Mouse (Mus musculus) neural tube, embryonic 11.5 days (tissue): ENCODE results near the gene Cfap58. TPM values are rescaled to one million over a fixed set of nuclear protein-coding genes. Genes with fewer than 3 reads are reported as not detected.

Experiments used
- ATAC-seq: fragments of 200-750 bp; cut with Nextera tagmentation; 2 replicates; pipeline ENCODE4 v1.8.0; 2017; ENCODE audit warnings: moderate number of reproducible peaks, mild to moderate bottlenecking, moderate TSS enrichment, moderate library complexity; ENCODE audit not compliant: insufficient read depth, low FRiP score, low TSS enrichment
- DNase-seq: peaks from one replicate; pipeline ENCODE4 v3.0.0-alpha.2; 2015; ENCODE audit warnings: low spot score
- H3K27ac ChIP-seq: fragments of 300-500 bp; sonication (generic); 2 replicates; pipeline ENCODE4 v1.5.1; 2014; ENCODE audit warnings: low read depth, mild to moderate bottlenecking, low read length
- H3K27me3 ChIP-seq: fragments of 300-500 bp; sonication (generic); 2 replicates; pipeline ENCODE4 v1.6.1; 2014; ENCODE audit warnings: mild to moderate bottlenecking, low read length, mixed read lengths; ENCODE audit not compliant: control insufficient read depth, insufficient read depth
- H3K36me3 ChIP-seq: fragments of 300-500 bp; sonication (generic); 2 replicates; pipeline ENCODE4 v1.6.1; 2014; ENCODE audit warnings: mild to moderate bottlenecking, low read length, moderate library complexity, mixed read lengths; ENCODE audit not compliant: control insufficient read depth, insufficient read depth
- H3K4me1 ChIP-seq: fragments of 300-500 bp; sonication (generic); 2 replicates; pipeline ENCODE4 v1.6.1; 2014; ENCODE audit warnings: low read length, mixed read lengths; ENCODE audit not compliant: control insufficient read depth, insufficient read depth
- H3K4me2 ChIP-seq: fragments of 300-500 bp; sonication (generic); 2 replicates; pipeline ENCODE4 v1.6.1; 2014; ENCODE audit warnings: low read depth, mild to moderate bottlenecking, moderate library complexity
- H3K4me3 ChIP-seq: fragments of 300-500 bp; sonication (generic); 2 replicates; pipeline ENCODE4 v1.5.1; 2014; ENCODE audit warnings: low read depth, low read length
- H3K9ac ChIP-seq: fragments of 300-500 bp; sonication (generic); 2 replicates; pipeline ENCODE4 v1.6.1; 2014; ENCODE audit warnings: mild to moderate bottlenecking, low read length
- H3K9me3 ChIP-seq: fragments of 300-500 bp; sonication (generic); 2 replicates; pipeline ENCODE4 v1.6.1; 2016; ENCODE audit warnings: low read length; ENCODE audit not compliant: control insufficient read depth
- WGBS: fragments of 180-500 bp; shearing (Covaris S2); extraction: QIAGEN DNeasy Blood & Tissue Kit; methylation state at CpG from one replicate; pipeline ENCODE4 v1.1.7; 2014; 5-methylcytosine and 5-hydroxymethylcytosine counted together
- polyA plus RNA-seq: library from polyadenylated mRNA; unstranded; fragments of >200 nt; fragmentation: Nextera tagmentation; extraction: Ambion mirVana; gene quantifications from 2 replicates; pipeline ENCODE4 v1.2.1, GENCODE M21; 2014

Gene Cfap58
- polyA plus RNA-seq, 1 experiment from 2014 or later = 0.11 TPM

- WGBS = 66% methylated on average over 9 of the region's 9 CpGs
- peak overlapping the region; percentile 67 for H3K4me2 ChIP-seq
- peaks cover 6% of the 10 kb centered on the region for H3K4me1 ChIP-seq
Observed at GRCm38 (mm10) chr19:47936938-47937337, 537 bp upstream of the Cfap58 start.

GRCm38 (mm10) chr19:47939361-47939760 is 1.9 kb downstream of the Cfap58 start:
- H3K9ac ChIP-seq = no peak overlapping the region
- no peaks in the 10 kb centered on the region for H3K9me3 ChIP-seq
- DNase-seq (no peak), ATAC-seq (no peak)
- no peak overlapping the region for H3K27ac ChIP-seq
- no peaks in the 10 kb centered on the region for H3K36me3 ChIP-seq
- no peak overlapping the region for H3K4me2 ChIP-seq
- 89% methylated on average over 6 of the region's 6 CpGs for WGBS
- H3K4me3 ChIP-seq = no peak overlapping the region
- H3K4me1 ChIP-seq = peaks cover 6% of the 10 kb centered on the region
- H3K27me3 ChIP-seq = no peaks in the 10 kb centered on the region

More at GRCm38 (mm10) chr19:47936938-47937337, 537 bp upstream of the Cfap58 start:
- H3K9me3 ChIP-seq = no peaks in the 10 kb centered on the region
- no peak overlapping the region for H3K27ac ChIP-seq
- H3K9ac ChIP-seq = no peak overlapping the region
- no peak for DNase-seq
- H3K27me3 ChIP-seq = no peaks in the 10 kb centered on the region
- no peak for ATAC-seq
- H3K36me3 ChIP-seq = no peaks in the 10 kb centered on the region
- no peak overlapping the region; the same call in 1 of the 2 replicates for H3K4me3 ChIP-seq

GRCm38 (mm10) chr19:47946821-47947465 is 9.5 kb downstream of the Cfap58 start:
- 63% methylated on average over 23 of the region's 23 CpGs for WGBS
- no peaks in the 10 kb centered on the region for H3K9me3 ChIP-seq
- no peak overlapping the region for H3K4me3 ChIP-seq
- ATAC-seq = no peak
- no peaks in the 10 kb centered on the region for H3K4me1 ChIP-seq
- H3K9ac ChIP-seq = no peak overlapping the region
- H3K36me3 ChIP-seq = no peaks in the 10 kb centered on the region
- DNase-seq = peak; percentile 30
- H3K27ac ChIP-seq = no peak overlapping the region
- no peaks in the 10 kb centered on the region for H3K27me3 ChIP-seq
- no peak overlapping the region for H3K4me2 ChIP-seq

GRCm38 (mm10) chr19:47950946-47951345 is 13.5 kb downstream of the Cfap58 start:
- ATAC-seq = no peak
- Histone ChIP-seq H3K9me3 (no peaks in the 10 kb centered on the region), H3K4me2 (no peak overlapping the region), H3K36me3 (no peaks in the 10 kb centered on the region), H3K9ac (no peak overlapping the region), H3K27ac (no peak overlapping the region), H3K27me3 (no peaks in the 10 kb centered on the region), H3K4me3 (no peak overlapping the region), H3K4me1 (no peaks in the 10 kb centered on the region)
- DNase-seq = no peak
- WGBS = 95% methylated on average over 7 of the region's 7 CpGs

GRCm38 (mm10) chr19:47953169-47953568 is 15.7 kb downstream of the Cfap58 start:
- DNase-seq = no peak
- H3K27ac ChIP-seq = no peak overlapping the region
- 64% methylated on average over 9 of the region's 9 CpGs for WGBS

GRCm38 (mm10) chr19:47958181-47958580 is 20.7 kb downstream of the Cfap58 start:
- Histone ChIP-seq H3K4me1 (no peaks in the 10 kb centered on the region), H3K27ac (no peak overlapping the region), H3K27me3 (no peaks in the 10 kb centered on the region), H3K4me3 (no peak overlapping the region), H3K9me3 (no peaks in the 10 kb centered on the region), H3K36me3 (no peaks in the 10 kb centered on the region), H3K4me2 (no peak overlapping the region), H3K9ac (no peak overlapping the region)
- ATAC-seq = no peak
- DNase-seq = no peak
- 77% methylated on average over 13 of the region's 13 CpGs for WGBS

More at GRCm38 (mm10) chr19:47953169-47953568, 15.7 kb downstream of the Cfap58 start:
- Histone ChIP-seq H3K36me3 (no peaks in the 10 kb centered on the region), H3K4me2 (no peak overlapping the region), H3K27me3 (no peaks in the 10 kb centered on the region), H3K4me1 (no peaks in the 10 kb centered on the region), H3K4me3 (no peak overlapping the region), H3K9me3 (no peaks in the 10 kb centered on the region), H3K9ac (no peak overlapping the region)
- ATAC-seq = no peak

GRCm38 (mm10) chr19:47968993-47969659 is 31.7 kb downstream of the Cfap58 start:
- peak; percentile 64 for DNase-seq
- Histone ChIP-seq H3K27ac (no peak overlapping the region), H3K4me3 (no peak overlapping the region)

GRCm38 (mm10) chr19:47971066-47971465 is 33.6 kb downstream of the Cfap58 start:
- Histone ChIP-seq H3K27me3 (no peaks in the 10 kb centered on the region), H3K4me1 (peaks cover 4% of the 10 kb centered on the region; the same call in 1 of the 2 replicates), H3K4me2 (no peak overlapping the region), H3K9me3 (no peaks in the 10 kb centered on the region), H3K4me3 (no peak overlapping the region), H3K27ac (no peak overlapping the region), H3K36me3 (no peaks in the 10 kb centered on the region), H3K9ac (no peak overlapping the region)
- DNase-seq (no peak), ATAC-seq (no peak)
- WGBS = 88% methylated on average over 8 of the region's 8 CpGs

More at GRCm38 (mm10) chr19:47968993-47969659, 31.7 kb downstream of the Cfap58 start:
- Histone ChIP-seq H3K4me1 (peaks cover 4% of the 10 kb centered on the region; the same call in 1 of the 2 replicates), H3K36me3 (no peaks in the 10 kb centered on the region), H3K4me2 (peak overlapping the region; percentile 28), H3K9me3 (no peaks in the 10 kb centered on the region), H3K9ac (no peak overlapping the region), H3K27me3 (no peaks in the 10 kb centered on the region)
- peak; percentile 82 for ATAC-seq
- WGBS = 32% methylated on average over 17 of the region's 17 CpGs
